In the genomic region with DNA sequence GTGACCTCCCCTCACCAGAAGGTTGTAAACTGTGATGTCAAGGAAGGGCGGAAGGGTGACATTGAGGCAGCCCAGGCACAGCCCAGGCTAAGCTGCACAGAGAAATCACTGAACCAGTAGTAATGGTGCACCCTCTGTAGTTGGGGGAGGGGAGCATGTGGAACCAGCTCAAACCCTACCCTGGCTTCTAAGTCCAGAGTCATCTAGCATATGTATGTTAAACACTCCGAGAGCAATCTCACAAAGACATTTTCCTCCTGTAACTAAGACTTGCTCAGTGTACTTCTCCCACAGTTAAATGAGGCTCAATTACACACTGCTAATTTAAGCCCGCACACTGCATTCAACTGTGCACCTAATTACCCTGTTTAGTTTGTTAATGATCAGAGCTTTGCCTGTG, we compare ENCODE assay signal across 12 mouse cellular contexts.
DNase-seq lines count a peak whose midpoint lies in the region; ATAC-seq and TF ChIP-seq lines count a peak whose summit lies in the region.
"Had no signal": no experiment of that assay in that cellular context is flagged by ENCODE, and none has a peak within 500 bp of the region (broad histone marks: within the 10 kb centered on the region; RNA-seq: fewer than 3 reads in every experiment).

No protein-coding gene starts in this region.

- DNase-seq in kidney, adult 9 months = peak; percentile 1
- DNase-seq in kidney, adult 8-10 months = no peak
- peak; percentile 13 for DNase-seq in embryonic facial prominence, embryonic 10.5 days (ENCODE audit: low spot score)
- peak; percentile 22 for DNase-seq in midbrain, postnatal 0 days (ENCODE audit: low spot score)
- DNase-seq in natural killer cell, adult 2 months (ENCODE audit: low spot score in 2 of 2) = no peak
- no peak for DNase-seq in ovary, postnatal 36 days (ENCODE audit: low spot score)
- DNase-seq in cerebellum, adult 9-10 months = no peak
- DNase-seq: gastrocnemius, postnatal 10 days had no signal

- H3K4me2 ChIP-seq in hindbrain, embryonic 12.5 days (replicated peaks) = no peak overlapping the region
- H3K4me2 ChIP-seq in midbrain, postnatal 0 days (ENCODE audit: low read depth, low read length, poor library complexity, severe bottlenecking) = no peak overlapping the region
- H3K4me2 ChIP-seq: embryonic facial prominence, embryonic 13.5 days; liver, embryonic 12.5 days; stomach, embryonic 15.5 days had no signal

- H3K27me3 ChIP-seq in embryonic facial prominence, embryonic 10.5 days (replicated peaks; ENCODE audit: low read depth, poor library complexity, severe bottlenecking) = no peaks in the 10 kb centered on the region
- no peaks in the 10 kb centered on the region for H3K27me3 ChIP-seq in hindbrain, embryonic 12.5 days
- H3K27me3 ChIP-seq in midbrain, postnatal 0 days (ENCODE audit: insufficient read depth, low read length) = no peaks in the 10 kb centered on the region
- H3K27me3 ChIP-seq: embryonic facial prominence, embryonic 13.5 days; liver, embryonic 12.5 days; stomach, embryonic 15.5 days had no signal

- H3K4me3 ChIP-seq in embryonic facial prominence, embryonic 10.5 days = no peak overlapping the region
- no peak overlapping the region for H3K4me3 ChIP-seq in hindbrain, embryonic 12.5 days
- H3K4me3 ChIP-seq in midbrain, postnatal 0 days (ENCODE audit: low read depth, low read length) = no peak overlapping the region
- H3K4me3 ChIP-seq: embryonic facial prominence, embryonic 13.5 days; liver, embryonic 12.5 days; stomach, embryonic 15.5 days had no signal

- no peaks in the 10 kb centered on the region for H3K9me3 ChIP-seq in embryonic facial prominence, embryonic 10.5 days
- no peaks in the 10 kb centered on the region for H3K9me3 ChIP-seq in hindbrain, embryonic 12.5 days (replicated peaks)
- H3K9me3 ChIP-seq in midbrain, postnatal 0 days (ENCODE audit: low read length) = no peaks in the 10 kb centered on the region
- H3K9me3 ChIP-seq: embryonic facial prominence, embryonic 13.5 days; liver, embryonic 12.5 days; stomach, embryonic 15.5 days had no signal

- ATAC-seq in hindbrain, embryonic 12.5 days (ENCODE audit: low FRiP score) = peak; percentile 68
- ATAC-seq in midbrain, postnatal 0 days (ENCODE audit: low FRiP score) = no peak
- ATAC-seq: liver, embryonic 12.5 days had no signal

- TF ChIP-seq CTCF in midbrain, postnatal 0 days (IDR thresholded peaks at IDR 0.05) = no peak

- H3K9ac ChIP-seq in hindbrain, embryonic 12.5 days = no peak overlapping the region
- H3K9ac ChIP-seq in midbrain, postnatal 0 days (replicated peaks; ENCODE audit: low read length, poor library complexity, severe bottlenecking) = no peak overlapping the region
- H3K9ac ChIP-seq: embryonic facial prominence, embryonic 13.5 days; liver, embryonic 12.5 days; stomach, embryonic 15.5 days had no signal

- WGBS in embryonic facial prominence, embryonic 10.5 days = 55% methylated on average over 3 of the region's 3 CpGs
- whole genome bisulfite sequencing in hindbrain, embryonic 12.5 days = 54% methylated on average over 3 of the region's 3 CpGs
- WGBS in midbrain, postnatal 0 days = 47% methylated on average over 3 of the region's 3 CpGs

- H3K27ac ChIP-seq in embryonic facial prominence, embryonic 10.5 days (replicated peaks) = no peak overlapping the region
- H3K27ac ChIP-seq in hindbrain, embryonic 12.5 days = peak overlapping the region; percentile 49; the same call in 1 of the 2 replicates
- peak overlapping the region; percentile 27; the same call in 1 of the 2 replicates for H3K27ac ChIP-seq in midbrain, postnatal 0 days (ENCODE audit: low read depth, low read length)
- H3K27ac ChIP-seq: embryonic facial prominence, embryonic 13.5 days; liver, embryonic 12.5 days; stomach, embryonic 15.5 days had no signal

- peaks cover 21% of the 10 kb centered on the region for H3K4me1 ChIP-seq in embryonic facial prominence, embryonic 10.5 days
- H3K4me1 ChIP-seq in hindbrain, embryonic 12.5 days = peaks cover 21% of the 10 kb centered on the region
- H3K4me1 ChIP-seq in midbrain, postnatal 0 days (ENCODE audit: insufficient read depth, low read length) = peaks cover 10% of the 10 kb centered on the region; the same call in 1 of the 2 replicates
- H3K4me1 ChIP-seq: embryonic facial prominence, embryonic 13.5 days; liver, embryonic 12.5 days; stomach, embryonic 15.5 days had no signal

- no peaks in the 10 kb centered on the region for H3K36me3 ChIP-seq in embryonic facial prominence, embryonic 10.5 days (replicated peaks)
- no peaks in the 10 kb centered on the region for H3K36me3 ChIP-seq in hindbrain, embryonic 12.5 days
- no peaks in the 10 kb centered on the region for H3K36me3 ChIP-seq in midbrain, postnatal 0 days (ENCODE audit: insufficient read depth, low read length)
- H3K36me3 ChIP-seq: embryonic facial prominence, embryonic 13.5 days; liver, embryonic 12.5 days; stomach, embryonic 15.5 days had no signal

Comparison
In these comparisons a context has a peak if more than half of its experiments do, and no peak if none do; other contexts are left out.
1. DNase-seq: peak in kidney, adult 9 months (single experiment), embryonic facial prominence, embryonic 10.5 days (single experiment) and midbrain, postnatal 0 days (single experiment); none in kidney, adult 8-10 months (0 of 2), natural killer cell, adult 2 months (0 of 2), ovary, postnatal 36 days (single experiment) and cerebellum, adult 9-10 months (single experiment).